ENCODE assay signal across 8 mouse cellular contexts in genomic region chr6:29347665-29348370, GRCm38 (mm10). TPM values are rescaled to one million over a fixed set of nuclear protein-coding genes. Genes with fewer than 3 reads are reported as not detected.
DNase-seq lines count a peak whose midpoint lies in the region; ATAC-seq and TF ChIP-seq lines count a peak whose summit lies in the region.

TSS of gene Calu (plus strand) at chr6:29348069.

- under 1% methylated on average over 55 of the region's 55 CpGs for WGBS in forebrain, embryonic 12.5 days
- WGBS in heart, postnatal 0 days: under 1% methylated on average over 54 of the region's 55 CpGs
- WGBS in liver, embryonic 16.5 days (ENCODE audit: insufficient replicate concordance): under 1% methylated on average over 55 of the region's 55 CpGs
- under 1% methylated on average over 55 of the region's 55 CpGs for WGBS in neural tube, embryonic 13.5 days

- no peaks in the 10 kb centered on the region for H3K36me3 ChIP-seq in E14TG2a.4 (ENCODE audit: insufficient read depth, low read length)
- H3K36me3 ChIP-seq in forebrain, embryonic 12.5 days (replicated peaks): no peaks in the 10 kb centered on the region
- H3K36me3 ChIP-seq in heart, postnatal 0 days (replicated peaks; ENCODE audit: control insufficient read depth, insufficient read depth, low read length): no peaks in the 10 kb centered on the region
- no peaks in the 10 kb centered on the region for H3K36me3 ChIP-seq in liver, embryonic 16.5 days (ENCODE audit: control insufficient read depth, insufficient read depth)
- no peaks in the 10 kb centered on the region for H3K36me3 ChIP-seq in neural tube, embryonic 13.5 days
- no peaks in the 10 kb centered on the region for H3K36me3 ChIP-seq in testis, adult 2 months (ENCODE audit: control insufficient read depth, insufficient read depth, low read length)

- H3K27ac ChIP-seq in forebrain, embryonic 12.5 days: peak within 1 kb of the TSS; percentile 81
- peak within 1 kb of the TSS; percentile 95 for H3K27ac ChIP-seq in heart, postnatal 0 days (ENCODE audit: low read depth)
- H3K27ac ChIP-seq in liver, embryonic 16.5 days (ENCODE audit: low read length): peak within 1 kb of the TSS; percentile 84
- peak within 1 kb of the TSS; percentile 86 for H3K27ac ChIP-seq in neural tube, embryonic 13.5 days (replicated peaks)
- H3K27ac ChIP-seq in testis, adult 2 months (ENCODE audit: control insufficient read depth, insufficient read depth, low read depth, low read length): peak within 1 kb of the TSS; percentile 90

- peak; percentile 71; the same call in 1 of the 2 replicates for TF ChIP-seq EP300 in heart, postnatal 0 days (IDR thresholded peaks at IDR 0.05; ENCODE audit: low read depth)

- H3K9ac ChIP-seq in forebrain, embryonic 12.5 days: peak within 1 kb of the TSS; percentile 74
- H3K9ac ChIP-seq in heart, postnatal 0 days (replicated peaks; ENCODE audit: low read depth, low read length): peak within 1 kb of the TSS; percentile 95
- peak within 1 kb of the TSS; percentile 87 for H3K9ac ChIP-seq in liver, embryonic 16.5 days (ENCODE audit: low read depth, low read length)
- peak within 1 kb of the TSS; percentile 81 for H3K9ac ChIP-seq in neural tube, embryonic 13.5 days

- DNase-seq in c-Kit-positive CD71-positive TER-119-positive erythroid progenitor cells, embryonic 14.5 days (ENCODE audit: low spot score): peak; percentile 98
- peak; percentile 98 for DNase-seq in heart, postnatal 0 days (ENCODE audit: low spot score)
- peak; percentile 100 for DNase-seq in kidney, postnatal 4 days

- ATAC-seq in forebrain, embryonic 12.5 days (ENCODE audit: low FRiP score): peak; percentile 100
- ATAC-seq in heart, postnatal 0 days (ENCODE audit: insufficient read depth, low read depth): peak; percentile 99
- peak; percentile 97 for ATAC-seq in liver, embryonic 16.5 days (ENCODE audit: low read depth)
- ATAC-seq in neural tube, embryonic 13.5 days (ENCODE audit: low read depth): peak; percentile 99

- no peaks in the 10 kb centered on the region for H3K9me3 ChIP-seq in E14TG2a.4 (ENCODE audit: low read length)
- H3K9me3 ChIP-seq in forebrain, embryonic 12.5 days: no peaks in the 10 kb centered on the region
- H3K9me3 ChIP-seq in heart, postnatal 0 days (replicated peaks; ENCODE audit: control insufficient read depth, low read length): no peaks in the 10 kb centered on the region
- no peaks in the 10 kb centered on the region for H3K9me3 ChIP-seq in liver, embryonic 16.5 days (replicated peaks; ENCODE audit: control insufficient read depth, low read length)
- H3K9me3 ChIP-seq in neural tube, embryonic 13.5 days: no peaks in the 10 kb centered on the region

- H3K4me3 ChIP-seq in E14TG2a.4 (replicated peaks; ENCODE audit: low read length): peak within 1 kb of the TSS; percentile 98
- peak within 1 kb of the TSS; percentile 82 for H3K4me3 ChIP-seq in forebrain, embryonic 12.5 days (replicated peaks)
- H3K4me3 ChIP-seq in heart, postnatal 0 days (ENCODE audit: low read depth, low read length): peak within 1 kb of the TSS; percentile 94
- peak within 1 kb of the TSS; percentile 90 for H3K4me3 ChIP-seq in liver, embryonic 16.5 days (ENCODE audit: low read depth, low read length)
- peak within 1 kb of the TSS; percentile 67 for H3K4me3 ChIP-seq in neural tube, embryonic 13.5 days
- peak within 1 kb of the TSS; percentile 99 for H3K4me3 ChIP-seq in testis, adult 2 months (ENCODE audit: control insufficient read depth, low read depth, low read length)

- H3K4me1 ChIP-seq in E14TG2a.4 (replicated peaks; ENCODE audit: low read depth, low read length): peaks cover 38% of the 10 kb centered on the region
- H3K4me1 ChIP-seq in forebrain, embryonic 12.5 days: peaks cover 16% of the 10 kb centered on the region
- peaks cover 26% of the 10 kb centered on the region for H3K4me1 ChIP-seq in heart, postnatal 0 days (ENCODE audit: control insufficient read depth, insufficient read depth)
- H3K4me1 ChIP-seq in liver, embryonic 16.5 days (ENCODE audit: control insufficient read depth, low read depth, low read length): peaks cover 15% of the 10 kb centered on the region
- H3K4me1 ChIP-seq in neural tube, embryonic 13.5 days (replicated peaks): peaks cover 16% of the 10 kb centered on the region
- peaks cover 2% of the 10 kb centered on the region; the same call in 1 of the 2 replicates for H3K4me1 ChIP-seq in testis, adult 2 months (ENCODE audit: control insufficient read depth, insufficient read depth, low read length)

- no peak for TF ChIP-seq CTCF in E14TG2a.4 (conservative IDR thresholded peaks at IDR 0.05; ENCODE audit: low read length)
- no peak for TF ChIP-seq CTCF in heart, postnatal 0 days (IDR thresholded peaks at IDR 0.05; ENCODE audit: low read depth)
- TF ChIP-seq CTCF in testis, adult 2 months (IDR thresholded peaks at IDR 0.05; ENCODE audit: control insufficient read depth, insufficient read depth, insufficient replicate concordance, low read depth, low read length): no peak

- peaks cover 5% of the 10 kb centered on the region for H3K27me3 ChIP-seq in E14TG2a.4 (ENCODE audit: insufficient read depth, low read length)
- H3K27me3 ChIP-seq in forebrain, embryonic 12.5 days: no peaks in the 10 kb centered on the region
- H3K27me3 ChIP-seq in heart, postnatal 0 days (ENCODE audit: control insufficient read depth, insufficient read depth, low read length): no peaks in the 10 kb centered on the region
- no peaks in the 10 kb centered on the region for H3K27me3 ChIP-seq in liver, embryonic 16.5 days (ENCODE audit: control insufficient read depth, insufficient read depth, low read depth, low read length)
- no peaks in the 10 kb centered on the region for H3K27me3 ChIP-seq in neural tube, embryonic 13.5 days
- no peaks in the 10 kb centered on the region for H3K27me3 ChIP-seq in testis, adult 2 months (ENCODE audit: control insufficient read depth, insufficient read depth, low read length)

- H3K4me2 ChIP-seq in forebrain, embryonic 12.5 days: peak within 1 kb of the TSS; percentile 77
- H3K4me2 ChIP-seq in heart, postnatal 0 days (ENCODE audit: low read depth, low read length): peak within 1 kb of the TSS; percentile 63
- peak within 1 kb of the TSS; percentile 92 for H3K4me2 ChIP-seq in liver, embryonic 16.5 days (ENCODE audit: low read depth, low read length)
- H3K4me2 ChIP-seq in neural tube, embryonic 13.5 days: peak within 1 kb of the TSS; percentile 77

- peak; percentile 97 for TF ChIP-seq POLR2A in testis, adult 2 months (IDR thresholded peaks at IDR 0.05; ENCODE audit: control insufficient read depth, low read depth, low read length)

RNA-seq across cellular contexts. Expression of gene Calu, which starts in this region (rescaled TPM):
- 192 and 207 TPM in 2 replicates for polyA plus RNA-seq in forebrain, embryonic 12.5 days (2016; fragmentation: Nextera tagmentation; extraction: Ambion mirVana)
- 296 and 341 TPM in 2 replicates for total RNA-seq in heart, postnatal 0 days (2014; rRNA removed; ENCODE audit: low replicate concordance)
- 278 and 287 TPM in 2 replicates for polyA plus RNA-seq in heart, postnatal 0 days (2015; fragmentation: Nextera tagmentation; extraction: Ambion mirVana)
- 105 and 109 TPM in 2 replicates for polyA plus RNA-seq in liver, embryonic 16.5 days (2015; fragmentation: Nextera tagmentation; extraction: Ambion mirVana)
- 180 and 200 TPM in 2 replicates for polyA plus RNA-seq in neural tube, embryonic 13.5 days (2015; fragmentation: Nextera tagmentation; extraction: Ambion mirVana)
- polyA plus RNA-seq in testis, adult 2 months (2012; rRNA removed): 12.0 and 13.5 TPM in 2 replicates

Comparison
In these comparisons a context has a peak if more than half of its experiments do, and no peak if none do; other contexts are left out.
1. Peak in every context shown above with its lines: DNase-seq, ATAC-seq, H3K4me3 ChIP-seq and H3K27ac ChIP-seq.